Mouse (Mus musculus) midbrain, postnatal 0 days (tissue): ENCODE measurements at regions not wholly inside any gene's neighbourhood (a gene's known extent, or its start where the extent isn't known, plus 50 kb on each side); places are given as distances from the start of the nearest gene placed in this dataset.
"Not testable (repeated sequence)": the region's sequence is repeated elsewhere in the genome, so short reads cannot be mapped to it uniquely, and the experiment has no call there.

Experiments
- ATAC-seq: fragments of 200-750 bp; cut with Nextera tagmentation; 2 replicates; pipeline ENCODE4 v1.8.0; 2017; ENCODE audit warnings: moderate number of reproducible peaks, mild to moderate bottlenecking, moderate TSS enrichment, moderate library complexity; ENCODE audit not compliant: low FRiP score
- DNase-seq: peaks from one replicate; pipeline ENCODE4 v3.0.0-alpha.2; 2015; ENCODE audit warnings: low spot score
- H3K27ac ChIP-seq: fragments of 300-500 bp; sonication (generic); 2 replicates; pipeline ENCODE4 v1.5.1; 2014; ENCODE audit warnings: low read depth, mild to moderate bottlenecking, low read length, mixed read lengths
- H3K27me3 ChIP-seq: fragments of 300-500 bp; sonication (generic); 2 replicates; pipeline ENCODE4 v1.6.1; 2014; ENCODE audit warnings: low read length, control low read depth, mixed read lengths; ENCODE audit not compliant: insufficient read depth
- H3K36me3 ChIP-seq: fragments of 300-500 bp; sonication (generic); 2 replicates; pipeline ENCODE4 v1.6.1; 2014; ENCODE audit warnings: low read length, control low read depth, mixed read lengths; ENCODE audit not compliant: insufficient read depth
- H3K4me1 ChIP-seq: fragments of 300-500 bp; sonication (generic); 2 replicates; pipeline ENCODE4 v1.6.1; 2014; ENCODE audit warnings: mild to moderate bottlenecking, control low read depth, antibody characterized with exemption, low read length, mixed read lengths; ENCODE audit not compliant: insufficient read depth
- H3K4me2 ChIP-seq: fragments of 300-500 bp; sonication (generic); 2 replicates; pipeline ENCODE4 v1.6.1; 2014; ENCODE audit warnings: low read depth, mild to moderate bottlenecking, low read length, mixed read lengths; ENCODE audit not compliant: poor library complexity, severe bottlenecking
- H3K4me3 ChIP-seq: fragments of 300-500 bp; sonication (generic); 2 replicates; pipeline ENCODE4 v1.5.1; 2014; ENCODE audit warnings: low read depth, mild to moderate bottlenecking, low read length, moderate library complexity
- H3K9ac ChIP-seq: fragments of 300-500 bp; sonication (generic); replicated peaks from 2 replicates; pipeline ENCODE4 v1.6.1; 2014; ENCODE audit warnings: mild to moderate bottlenecking, low read length, moderate library complexity, mixed read lengths; ENCODE audit not compliant: poor library complexity, severe bottlenecking
- H3K9me3 ChIP-seq: fragments of 300-500 bp; sonication (generic); 2 replicates; pipeline ENCODE4 v1.6.1; 2016; ENCODE audit warnings: low read length, control low read depth
- WGBS: fragments of 180-500 bp; shearing (Covaris S2); extraction: QIAGEN DNeasy Blood & Tissue Kit; methylation state at CpG from one replicate; pipeline ENCODE4 v1.1.7; 2014; 5-methylcytosine and 5-hydroxymethylcytosine counted together

DNA sequence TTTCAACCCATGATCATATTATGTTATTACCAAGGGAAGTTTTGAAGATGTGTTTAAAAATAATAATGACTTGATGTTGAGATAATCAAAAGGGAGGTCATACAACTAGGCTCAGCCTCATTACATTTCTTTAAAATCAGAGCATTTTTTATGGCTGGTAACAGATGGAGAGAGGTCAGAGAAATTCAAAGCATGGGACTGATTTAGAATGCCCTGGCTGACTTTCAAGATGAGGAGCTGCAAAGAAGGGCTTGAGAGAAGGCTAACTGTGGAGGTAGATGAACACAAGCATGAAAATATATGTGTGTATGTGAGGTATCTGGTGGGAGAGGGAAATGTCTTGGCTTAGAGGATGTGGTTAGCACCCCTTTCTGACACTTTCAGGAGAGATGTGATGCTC lies 502.6 kb upstream of the Gdi2 start:
- H3K9ac ChIP-seq, H3K4me2 ChIP-seq, H3K36me3 ChIP-seq, H3K4me3 ChIP-seq, H3K9me3 ChIP-seq, ATAC-seq, H3K27me3 ChIP-seq, H3K27ac ChIP-seq, H3K4me1 ChIP-seq, DNase-seq: not testable (repeated sequence)

DNA sequence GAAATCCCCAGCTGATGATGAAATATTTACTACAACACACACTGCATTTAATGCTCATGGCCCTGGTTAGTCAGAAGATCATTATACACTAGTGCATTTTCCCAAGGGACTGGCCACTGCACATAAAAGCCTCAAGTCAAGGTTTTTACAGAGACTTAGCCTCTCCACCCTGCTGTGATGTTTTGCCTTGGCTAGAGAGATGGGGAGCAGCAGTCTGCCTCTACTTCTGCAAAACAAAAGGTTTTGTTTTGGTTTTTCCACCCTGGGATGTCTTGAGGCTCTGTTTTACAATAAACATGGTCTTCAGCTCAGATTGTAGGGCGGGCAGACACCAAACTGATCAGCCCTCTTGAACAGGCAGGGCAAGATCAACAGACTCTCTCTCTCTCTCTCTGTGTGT lies 500.9 kb upstream of the Gdi2 start:
- H3K4me1 ChIP-seq, H3K27me3 ChIP-seq, H3K36me3 ChIP-seq, H3K9ac ChIP-seq, H3K27ac ChIP-seq, DNase-seq, H3K9me3 ChIP-seq, H3K4me3 ChIP-seq, H3K4me2 ChIP-seq: not testable (repeated sequence)
- WGBS = 20% methylated on average over 1 of the region's 1 CpGs
- peak; percentile 31; the same call in 1 of the 2 replicates for ATAC-seq

DNA sequence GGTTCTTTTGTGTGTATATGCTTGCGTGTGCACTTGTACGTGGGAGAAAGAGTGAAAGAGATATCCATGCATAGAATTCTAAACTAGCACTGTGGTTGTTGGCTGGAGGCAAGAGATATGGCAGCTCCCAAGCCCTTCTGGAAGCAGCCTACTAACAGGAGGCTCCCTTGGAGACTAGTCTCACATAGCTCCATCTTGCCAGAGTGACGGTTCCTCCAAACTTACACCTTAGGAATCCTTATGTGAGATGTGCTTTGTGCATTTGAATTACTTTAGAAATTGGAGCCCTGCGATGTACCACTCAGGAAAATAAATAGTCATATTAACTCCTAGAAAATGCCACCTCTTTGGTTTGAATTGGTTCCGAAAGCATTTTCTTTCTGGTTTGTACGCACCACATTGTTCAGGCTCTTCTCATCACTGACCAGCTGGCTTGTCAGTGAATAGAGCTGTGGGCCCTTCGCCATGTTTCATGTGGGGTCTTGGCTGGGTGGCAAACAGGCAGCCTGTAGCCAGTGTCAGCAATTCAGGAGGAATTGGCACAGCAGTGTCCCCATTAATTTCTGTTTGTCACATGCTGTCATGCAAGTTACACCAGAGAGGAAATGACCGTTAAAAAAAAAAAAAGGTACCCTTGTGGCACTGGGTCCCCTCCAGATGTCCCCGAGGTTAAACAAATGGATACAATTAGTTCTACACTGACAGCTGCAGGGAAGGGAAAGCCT lies 491.3 kb upstream of the Gdi2 start:
- H3K9me3 ChIP-seq, H3K9ac ChIP-seq, H3K4me1 ChIP-seq, H3K4me2 ChIP-seq, ATAC-seq, H3K27ac ChIP-seq, H3K4me3 ChIP-seq, H3K27me3 ChIP-seq, H3K36me3 ChIP-seq: not testable (repeated sequence)
- DNase-seq = peak; percentile 34
- WGBS = 86% methylated on average over 8 of the region's 9 CpGs

DNA sequence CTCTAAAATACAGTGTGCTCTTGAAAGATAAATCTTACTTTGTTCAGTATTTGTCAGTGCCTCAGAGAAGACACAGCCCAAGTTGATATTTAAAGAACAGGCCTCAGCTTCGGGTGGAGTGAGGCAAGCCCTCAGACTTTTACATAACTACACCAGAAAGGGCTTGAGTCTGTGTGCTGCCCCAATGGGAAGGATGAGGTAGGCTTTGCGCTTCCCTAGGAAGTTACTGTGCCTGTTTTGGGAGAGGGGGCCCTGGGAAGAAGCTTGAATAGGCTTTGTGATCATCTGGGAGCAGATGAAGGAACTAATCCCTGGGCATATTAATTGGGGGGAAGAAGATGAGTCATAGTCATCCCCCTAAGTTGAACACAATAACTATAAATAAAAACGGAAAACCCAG lies 454.4 kb upstream of the Gdi2 start:
- 75% methylated on average over 3 of the region's 3 CpGs for WGBS
- H3K27me3 ChIP-seq, H3K4me3 ChIP-seq, H3K27ac ChIP-seq, H3K9ac ChIP-seq, DNase-seq, H3K36me3 ChIP-seq, ATAC-seq, H3K4me1 ChIP-seq, H3K4me2 ChIP-seq, H3K9me3 ChIP-seq: not testable (repeated sequence)

DNA sequence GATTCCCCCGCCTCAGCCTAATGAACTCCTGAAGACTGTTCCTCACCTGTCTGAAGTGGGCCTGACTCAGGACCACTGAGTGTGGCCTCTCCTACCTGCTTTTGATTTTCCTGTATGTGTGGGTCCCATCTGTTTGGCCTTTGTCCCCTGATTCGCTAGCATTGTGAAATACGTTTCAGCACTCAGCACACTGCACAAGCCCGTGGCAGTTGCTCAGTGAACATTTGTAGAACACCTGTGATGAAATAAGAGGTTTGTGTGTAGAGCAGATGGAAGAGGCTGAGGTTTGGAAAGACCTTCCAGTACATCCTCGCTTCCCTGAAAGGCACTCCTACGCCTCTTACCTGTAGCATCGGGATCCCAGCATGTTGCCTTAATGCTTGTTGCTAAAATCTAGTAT lies 447.9 kb upstream of the Gdi2 start:
- H3K4me3 ChIP-seq, H3K27ac ChIP-seq, H3K9ac ChIP-seq, DNase-seq, H3K27me3 ChIP-seq, H3K36me3 ChIP-seq, H3K4me1 ChIP-seq, H3K4me2 ChIP-seq, H3K9me3 ChIP-seq, ATAC-seq: not testable (repeated sequence)
- 82% methylated on average over 7 of the region's 7 CpGs for WGBS

DNA sequence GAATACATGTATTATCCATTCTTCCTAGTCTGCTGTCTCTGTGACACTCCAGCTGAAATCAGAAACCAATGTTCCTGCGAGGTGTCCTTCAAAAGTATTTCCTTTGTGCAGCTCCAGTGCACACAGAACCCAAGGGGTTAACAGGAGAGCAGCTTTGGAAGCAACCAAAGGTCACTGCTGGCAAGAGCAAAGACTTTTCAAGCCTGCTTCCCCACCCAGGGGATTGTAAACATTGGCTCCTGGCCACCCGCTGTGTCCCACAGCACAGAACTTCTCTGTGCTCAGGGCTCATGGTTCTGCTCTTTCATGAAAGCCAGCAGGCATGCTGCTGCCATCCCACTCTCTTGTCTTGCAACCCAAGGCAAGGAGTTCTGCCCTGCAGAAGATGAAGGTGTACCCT lies 431.3 kb upstream of the Gdi2 start:
- not testable (repeated sequence) for H3K9me3 ChIP-seq, ATAC-seq, H3K36me3 ChIP-seq, H3K27me3 ChIP-seq, H3K4me3 ChIP-seq, H3K9ac ChIP-seq, H3K4me1 ChIP-seq, H3K4me2 ChIP-seq, DNase-seq, H3K27ac ChIP-seq
- WGBS = 50% methylated on average over 2 of the region's 2 CpGs

DNA sequence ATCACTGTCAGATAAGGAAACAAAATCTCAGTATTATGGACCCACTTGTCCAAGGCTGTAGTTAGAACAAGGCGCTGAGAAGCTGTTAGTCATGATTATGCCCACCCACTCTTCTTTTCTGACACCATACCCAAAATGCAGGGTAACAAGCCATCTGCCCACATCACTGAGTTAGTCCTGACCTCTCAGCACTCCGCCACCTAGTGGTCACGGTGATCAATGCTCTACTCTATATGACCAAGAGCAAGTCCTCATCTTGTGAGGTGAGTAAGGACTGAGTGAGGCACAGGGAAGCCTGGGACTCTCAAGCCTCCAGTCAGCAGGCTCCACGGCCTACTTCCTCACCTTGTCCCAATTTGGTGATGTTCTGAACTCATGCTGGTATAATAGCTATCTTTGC lies 409.7 kb upstream of the Gdi2 start:
- WGBS = 20% methylated on average over 4 of the region's 4 CpGs
- not testable (repeated sequence) for DNase-seq

DNA sequence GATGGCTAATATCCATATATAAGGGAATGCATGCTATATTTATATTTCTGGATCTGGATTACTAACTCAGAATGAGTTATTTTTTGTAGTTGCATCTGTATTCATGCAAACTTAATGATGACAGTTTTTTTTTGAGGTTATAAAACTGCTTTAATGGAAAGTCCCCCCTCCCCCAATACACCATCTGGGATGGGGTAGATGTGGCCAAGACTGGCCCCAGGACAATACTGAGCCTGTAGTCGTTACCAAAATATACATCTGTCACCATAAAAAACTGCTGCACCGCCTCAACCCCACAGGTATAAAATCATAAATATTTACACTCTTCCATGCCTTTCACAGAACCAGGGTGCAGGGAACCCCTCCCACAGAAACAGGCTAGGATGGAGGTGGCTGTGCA lies 400.6 kb upstream of the Gdi2 start:
- not testable (repeated sequence) for H3K4me1 ChIP-seq, DNase-seq, H3K4me3 ChIP-seq, H3K9ac ChIP-seq, H3K27me3 ChIP-seq, H3K36me3 ChIP-seq, ATAC-seq, H3K4me2 ChIP-seq, H3K27ac ChIP-seq
- WGBS = 88% methylated on average over 2 of the region's 2 CpGs
- H3K9me3 ChIP-seq = peaks cover 13% of the 10 kb centered on the region; the same call in 1 of the 2 replicates

More for the DNA sequence above, 409.7 kb upstream of the Gdi2 start:
- not testable (repeated sequence) for H3K4me2 ChIP-seq, ATAC-seq, H3K27me3 ChIP-seq, H3K4me3 ChIP-seq, H3K9me3 ChIP-seq, H3K4me1 ChIP-seq, H3K27ac ChIP-seq, H3K36me3 ChIP-seq, H3K9ac ChIP-seq
